Mouse (Mus musculus): ENCODE results near the gene Dnase2b. TPM values are rescaled to one million over a fixed set of nuclear protein-coding genes. Genes with fewer than 3 reads are reported as not detected.

Dnase2b gene
- polyA plus RNA-seq, 1 experiment from 2014 or later: not detected

- Histone ChIP-seq H3K4me1 (no peaks in the 10 kb centered on the region), H3K4me2 (replicated peaks) (no peak overlapping the region), H3K27ac (replicated peaks) (no peak overlapping the region), H3K9ac (replicated peaks) (no peak overlapping the region), H3K9me3 (no peaks in the 10 kb centered on the region), H3K27me3 (no peaks in the 10 kb centered on the region), H3K4me3 (no peak overlapping the region), H3K36me3 (no peaks in the 10 kb centered on the region)
- 85% methylated on average over 10 of the region's 10 CpGs for WGBS
- no peak for ATAC-seq (ENCODE audit: low FRiP score, low read depth)
These were observed 5.1 kb downstream of the Dnase2b start for GRCm38 (mm10) chr3:146610322-146610721.

DNA sequence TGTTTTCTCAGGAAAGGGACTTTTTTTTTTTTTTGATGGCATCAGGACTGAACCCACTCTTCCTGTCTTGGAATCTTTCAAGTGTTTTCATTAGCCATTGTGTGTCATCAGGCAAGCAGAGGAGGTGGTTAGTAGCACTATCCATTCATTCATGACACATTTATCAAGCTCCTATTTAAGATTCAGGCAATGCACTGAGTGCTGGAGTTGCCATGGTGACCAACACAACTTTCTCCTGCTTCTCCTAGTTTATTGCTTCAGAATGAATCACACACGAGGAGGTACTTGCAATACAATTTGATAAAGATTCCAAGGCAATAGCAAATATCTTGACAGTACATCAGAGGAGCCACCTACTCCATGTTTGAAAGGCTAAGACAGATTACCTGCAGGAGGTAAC is 8.0 kb downstream of the Dnase2b start:
- 25% methylated on average over 1 of the region's 1 CpGs for WGBS

GRCm38 (mm10) chr3:146604647-146605046 is 10.7 kb downstream of the Dnase2b start:
- Histone ChIP-seq H3K9ac (replicated peaks) (no peak overlapping the region), H3K27ac (replicated peaks) (no peak overlapping the region), H3K27me3 (no peaks in the 10 kb centered on the region), H3K4me3 (no peak overlapping the region), H3K36me3 (no peaks in the 10 kb centered on the region), H3K9me3 (no peaks in the 10 kb centered on the region), H3K4me1 (no peaks in the 10 kb centered on the region), H3K4me2 (replicated peaks) (no peak overlapping the region)
- WGBS: 88% methylated on average over 9 of the region's 9 CpGs
- no peak for ATAC-seq (ENCODE audit: low FRiP score, low read depth)

More for the DNA sequence above, 8.0 kb downstream of the Dnase2b start:
- Histone ChIP-seq H3K4me2 (replicated peaks) (no peak overlapping the region), H3K4me3 (no peak overlapping the region), H3K27me3 (no peaks in the 10 kb centered on the region), H3K9ac (replicated peaks) (no peak overlapping the region), H3K36me3 (no peaks in the 10 kb centered on the region), H3K4me1 (no peaks in the 10 kb centered on the region), H3K9me3 (no peaks in the 10 kb centered on the region), H3K27ac (replicated peaks) (no peak overlapping the region)
- ATAC-seq (ENCODE audit: low FRiP score, low read depth): no peak

GRCm38 (mm10) chr3:146602531-146602930 is 12.9 kb downstream of the Dnase2b start:
- no peaks in the 10 kb centered on the region for H3K36me3 ChIP-seq

GRCm38 (mm10) chr3:146601205-146601604 is 14.2 kb downstream of the Dnase2b start:
- Histone ChIP-seq H3K4me1 (no peaks in the 10 kb centered on the region), H3K4me3 (no peak overlapping the region), H3K36me3 (no peaks in the 10 kb centered on the region), H3K27me3 (no peaks in the 10 kb centered on the region), H3K9ac (replicated peaks) (no peak overlapping the region), H3K9me3 (no peaks in the 10 kb centered on the region), H3K4me2 (replicated peaks) (no peak overlapping the region), H3K27ac (replicated peaks) (no peak overlapping the region; the same call in 1 of the 2 replicates)
- no peak for ATAC-seq (ENCODE audit: low FRiP score, low read depth)
- 87% methylated on average over 2 of the region's 2 CpGs for WGBS

More at GRCm38 (mm10) chr3:146602531-146602930, 12.9 kb downstream of the Dnase2b start:
- WGBS: 95% methylated on average over 3 of the region's 3 CpGs
- Histone ChIP-seq H3K27ac (replicated peaks) (no peak overlapping the region), H3K4me3 (no peak overlapping the region), H3K4me1 (no peaks in the 10 kb centered on the region), H3K27me3 (no peaks in the 10 kb centered on the region), H3K9ac (replicated peaks) (no peak overlapping the region), H3K9me3 (no peaks in the 10 kb centered on the region), H3K4me2 (replicated peaks) (no peak overlapping the region)
- no peak for ATAC-seq (ENCODE audit: low FRiP score, low read depth)

GRCm38 (mm10) chr3:146599198-146599900 is 16.0 kb downstream of the Dnase2b start:
- Histone ChIP-seq H3K36me3 (no peaks in the 10 kb centered on the region), H3K4me1 (no peaks in the 10 kb centered on the region), H3K27me3 (no peaks in the 10 kb centered on the region), H3K9ac (replicated peaks) (no peak overlapping the region; the same call in 1 of the 2 replicates), H3K4me3 (no peak overlapping the region), H3K4me2 (replicated peaks) (no peak overlapping the region), H3K9me3 (no peaks in the 10 kb centered on the region), H3K27ac (replicated peaks) (no peak overlapping the region)
- ATAC-seq (ENCODE audit: low FRiP score, low read depth): no peak
- WGBS: 88% methylated on average over 6 of the region's 6 CpGs

- whole genome bisulfite sequencing: 89% methylated on average over 6 of the region's 6 CpGs
- no peaks in the 10 kb centered on the region for H3K4me1 ChIP-seq
- no peak for ATAC-seq (ENCODE audit: low FRiP score, low read depth)
These were observed 17.0 kb downstream of the Dnase2b start for GRCm38 (mm10) chr3:146598411-146598810.

DNA sequence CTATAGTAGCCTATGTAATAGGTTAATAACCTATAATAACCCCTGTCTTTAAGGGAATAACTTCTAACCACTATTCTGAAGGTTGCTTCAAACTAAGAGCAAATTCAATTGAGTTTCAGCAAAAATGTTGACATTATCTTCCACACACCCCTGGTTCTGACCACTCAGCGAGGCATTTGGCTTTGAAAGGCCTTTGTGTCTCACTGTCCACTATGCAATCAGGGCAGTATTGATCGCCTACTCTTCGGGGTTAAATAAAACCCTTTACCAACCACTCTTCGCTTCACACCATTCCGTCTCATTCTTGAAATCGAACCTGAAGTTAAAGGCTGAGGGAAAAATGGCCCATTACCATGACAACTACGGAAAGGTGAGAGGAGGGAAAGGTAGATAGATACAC is 18.5 kb downstream of the Dnase2b start:
- H3K4me3 ChIP-seq: no peak overlapping the region
- no peaks in the 10 kb centered on the region for H3K4me1 ChIP-seq
- no peaks in the 10 kb centered on the region for H3K36me3 ChIP-seq
- H3K9ac ChIP-seq (replicated peaks): no peak overlapping the region
- H3K9me3 ChIP-seq: no peaks in the 10 kb centered on the region
- H3K4me2 ChIP-seq (replicated peaks): no peak overlapping the region
- no peaks in the 10 kb centered on the region for H3K27me3 ChIP-seq
- 87% methylated on average over 7 of the region's 7 CpGs for WGBS
- H3K27ac ChIP-seq (replicated peaks): no peak overlapping the region
- ATAC-seq (ENCODE audit: low FRiP score, low read depth): no peak

More at GRCm38 (mm10) chr3:146598411-146598810, 17.0 kb downstream of the Dnase2b start:
- no peaks in the 10 kb centered on the region for H3K36me3 ChIP-seq
- no peaks in the 10 kb centered on the region for H3K9me3 ChIP-seq
- H3K27ac ChIP-seq (replicated peaks): no peak overlapping the region
- H3K4me3 ChIP-seq: no peak overlapping the region
- H3K9ac ChIP-seq (replicated peaks): no peak overlapping the region
- no peak overlapping the region for H3K4me2 ChIP-seq (replicated peaks)
- H3K27me3 ChIP-seq: no peaks in the 10 kb centered on the region

DNA sequence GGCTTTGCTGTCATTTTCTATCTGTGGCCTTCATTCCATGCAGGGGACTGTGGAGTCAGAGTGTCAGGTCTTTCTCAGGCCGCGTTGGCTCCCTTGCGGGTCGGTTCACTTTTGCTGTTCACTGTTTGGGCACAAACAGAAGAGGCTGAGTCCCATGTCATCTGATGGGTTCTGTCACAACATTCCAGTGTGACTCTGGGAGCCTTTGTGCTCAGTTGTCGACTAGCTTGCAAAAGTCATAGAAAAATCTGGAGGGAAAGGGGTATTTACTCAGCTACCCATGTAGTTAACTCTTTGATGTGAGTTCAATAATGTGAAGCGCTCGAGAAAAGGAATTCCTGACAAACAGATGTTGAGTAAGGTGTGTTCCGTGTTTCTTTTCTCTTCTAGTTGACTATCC is 19.0 kb downstream of the Dnase2b start:
- ATAC-seq (ENCODE audit: low FRiP score, low read depth): no peak
- no peaks in the 10 kb centered on the region for H3K27me3 ChIP-seq
- no peak overlapping the region for H3K4me2 ChIP-seq (replicated peaks)
- no peaks in the 10 kb centered on the region for H3K9me3 ChIP-seq
- no peaks in the 10 kb centered on the region for H3K36me3 ChIP-seq
- H3K4me3 ChIP-seq: no peak overlapping the region
- 91% methylated on average over 8 of the region's 8 CpGs for WGBS
- no peak overlapping the region for H3K9ac ChIP-seq (replicated peaks)
- no peak overlapping the region for H3K27ac ChIP-seq (replicated peaks)
- no peaks in the 10 kb centered on the region for H3K4me1 ChIP-seq

- no peak overlapping the region for H3K27ac ChIP-seq (replicated peaks)
- no peak for ATAC-seq (ENCODE audit: low FRiP score, low read depth)
- no peaks in the 10 kb centered on the region for H3K36me3 ChIP-seq
- H3K27me3 ChIP-seq: no peaks in the 10 kb centered on the region
- WGBS: 92% methylated on average over 6 of the region's 6 CpGs
- H3K4me2 ChIP-seq (replicated peaks): no peak overlapping the region
- no peaks in the 10 kb centered on the region for H3K9me3 ChIP-seq
- H3K4me3 ChIP-seq: no peak overlapping the region
- H3K9ac ChIP-seq (replicated peaks): no peak overlapping the region
- H3K4me1 ChIP-seq: no peaks in the 10 kb centered on the region
These were observed 20.0 kb downstream of the Dnase2b start for GRCm38 (mm10) chr3:146595440-146595839.

GRCm38 (mm10) chr3:146591601-146592000 is 23.8 kb downstream of the Dnase2b start:
- no peak for ATAC-seq (ENCODE audit: low FRiP score, low read depth)
- Histone ChIP-seq H3K36me3 (no peaks in the 10 kb centered on the region), H3K27me3 (no peaks in the 10 kb centered on the region), H3K4me1 (no peaks in the 10 kb centered on the region), H3K27ac (replicated peaks) (no peak overlapping the region), H3K4me3 (no peak overlapping the region), H3K9me3 (no peaks in the 10 kb centered on the region), H3K9ac (replicated peaks) (no peak overlapping the region), H3K4me2 (replicated peaks) (no peak overlapping the region)
- WGBS: 63% methylated on average over 2 of the region's 2 CpGs

GRCm38 (mm10) chr3:146591159-146591558 is 24.2 kb downstream of the Dnase2b start:
- WGBS: 81% methylated on average over 7 of the region's 7 CpGs
- H3K36me3 ChIP-seq: no peaks in the 10 kb centered on the region

GRCm38 (mm10) chr3:146589523-146589922 is 25.9 kb downstream of the Dnase2b start:
- no peaks in the 10 kb centered on the region for H3K9me3 ChIP-seq
- no peak overlapping the region for H3K9ac ChIP-seq (replicated peaks)
- no peaks in the 10 kb centered on the region for H3K36me3 ChIP-seq
- WGBS: 89% methylated on average over 6 of the region's 6 CpGs
- ATAC-seq (ENCODE audit: low FRiP score, low read depth): no peak
- H3K4me1 ChIP-seq: no peaks in the 10 kb centered on the region
- H3K4me2 ChIP-seq (replicated peaks): no peak overlapping the region
- H3K27me3 ChIP-seq: no peaks in the 10 kb centered on the region
- no peak overlapping the region for H3K27ac ChIP-seq (replicated peaks)
- H3K4me3 ChIP-seq: no peak overlapping the region

More at GRCm38 (mm10) chr3:146591159-146591558, 24.2 kb downstream of the Dnase2b start:
- Histone ChIP-seq H3K4me3 (no peak overlapping the region), H3K4me2 (replicated peaks) (no peak overlapping the region), H3K27ac (replicated peaks) (no peak overlapping the region), H3K27me3 (no peaks in the 10 kb centered on the region), H3K9ac (replicated peaks) (no peak overlapping the region), H3K4me1 (no peaks in the 10 kb centered on the region), H3K9me3 (no peaks in the 10 kb centered on the region)
- ATAC-seq (ENCODE audit: low FRiP score, low read depth): no peak
